Mouse (Mus musculus) thymus, postnatal 36 days (tissue): ENCODE measurements at regions not wholly inside any gene's neighbourhood (a gene's known extent, or its start where the extent isn't known, plus 50 kb on each side); places are given as distances from the start of the nearest gene placed in this dataset.

Source experiments
- DNase-seq, 2 experiments: peaks; one replicate each; pipeline ENCODE4 v3.0.0; 2022; ENCODE audit warnings: mixed read lengths in 2 of 2

DNA sequence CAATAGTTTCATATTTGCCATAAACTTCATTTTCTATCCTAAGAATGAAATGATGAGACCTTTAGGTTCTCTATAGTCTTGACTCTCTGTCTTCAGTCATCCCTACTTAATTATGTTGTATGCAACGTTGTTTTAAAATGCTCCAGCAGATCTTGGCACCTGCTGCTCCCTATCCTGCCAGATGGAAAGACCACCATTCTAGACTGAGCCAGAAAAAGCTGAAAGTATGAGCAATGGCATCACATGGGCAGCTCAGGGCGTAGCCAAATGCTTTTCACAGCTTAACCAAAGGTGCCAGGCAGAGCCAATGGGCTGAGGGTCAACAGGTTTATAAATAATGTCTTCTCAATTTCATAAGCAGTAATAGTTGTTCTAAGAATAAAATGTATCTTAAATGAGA, 190.2 kb upstream of the Cdh20 start:
- no peak for DNase-seq

DNA sequence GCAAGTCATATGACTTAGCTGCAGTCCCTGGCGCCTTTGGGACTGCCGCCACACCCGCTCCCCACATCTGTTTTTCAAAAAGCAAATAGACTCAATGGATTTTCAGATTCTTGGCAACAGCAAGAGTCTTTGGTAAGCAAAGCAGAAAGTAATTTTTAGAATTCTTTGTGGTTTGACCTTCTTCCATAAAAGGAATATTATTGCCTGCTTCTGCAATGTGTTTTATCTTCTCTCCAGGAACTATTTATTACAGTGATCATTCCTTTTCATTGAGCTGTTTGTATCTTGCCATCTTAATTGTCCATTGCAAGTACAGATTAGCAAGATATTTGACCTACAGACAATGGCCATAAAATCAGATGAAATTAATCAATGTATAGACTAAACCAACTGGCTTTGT, 184.2 kb upstream of the Cdh20 start:
- DNase-seq = no peak

DNA sequence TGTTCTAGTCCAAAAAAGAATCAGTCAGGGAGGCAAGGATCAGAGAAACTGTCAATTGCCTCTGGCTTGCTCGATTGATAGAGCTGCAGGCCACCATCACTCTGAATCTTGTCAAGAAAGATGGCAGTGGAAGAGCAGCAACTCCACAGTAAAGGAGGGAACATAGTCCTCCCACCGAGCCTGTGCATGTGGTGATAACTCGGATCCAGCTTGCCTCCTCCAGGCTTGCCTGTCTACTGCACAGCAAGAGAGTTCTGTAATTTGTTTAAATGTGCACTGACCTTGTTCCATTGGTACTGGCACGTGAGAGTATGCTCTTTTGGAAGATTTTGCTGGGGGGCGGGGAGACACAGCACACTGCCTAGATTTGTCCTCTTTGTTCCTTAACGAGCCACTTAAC, 181.3 kb upstream of the Cdh20 start:
- DNase-seq = peak in 1 of 2 experiments; percentile 1

DNA sequence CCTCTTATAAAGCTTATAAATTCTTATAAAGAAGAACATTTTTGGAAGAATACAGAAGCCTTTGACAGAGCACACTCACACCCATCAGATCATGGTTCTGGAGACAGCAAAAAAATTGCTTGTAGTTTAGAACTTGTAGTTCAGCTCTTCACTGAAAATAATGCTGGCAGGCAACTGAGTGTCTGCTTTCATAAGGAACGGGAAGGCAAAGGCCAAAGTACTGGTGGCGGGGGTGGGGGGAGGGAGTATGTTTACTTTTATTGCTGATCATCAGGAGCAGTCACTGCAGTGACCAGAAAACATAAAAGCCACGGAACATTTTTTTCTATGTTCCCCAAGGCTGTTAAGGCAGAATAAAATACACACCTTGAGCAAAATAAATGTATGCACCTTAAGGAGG, 163.0 kb upstream of the Cdh20 start:
- DNase-seq = no peak

DNA sequence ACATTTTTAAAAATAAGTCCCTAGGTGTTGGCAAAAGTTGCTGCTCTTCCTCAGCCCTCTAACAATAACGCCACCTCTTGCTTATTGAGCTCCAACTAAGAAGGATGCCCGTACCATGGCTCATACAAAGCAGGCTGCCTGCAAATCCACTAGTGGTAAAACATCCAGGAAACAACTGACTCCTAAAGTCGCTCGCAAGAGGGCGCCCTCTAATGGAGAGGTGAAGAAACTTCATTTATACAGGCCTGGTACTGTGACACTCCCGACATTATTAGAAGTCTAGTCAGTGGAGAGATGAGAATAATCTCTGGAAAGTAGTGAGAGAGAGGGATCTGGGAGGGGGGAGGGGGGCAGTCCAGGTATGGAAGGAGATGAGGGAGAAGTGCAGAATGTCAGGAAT, 158.9 kb upstream of the Cdh20 start:
- no peak for DNase-seq

DNA sequence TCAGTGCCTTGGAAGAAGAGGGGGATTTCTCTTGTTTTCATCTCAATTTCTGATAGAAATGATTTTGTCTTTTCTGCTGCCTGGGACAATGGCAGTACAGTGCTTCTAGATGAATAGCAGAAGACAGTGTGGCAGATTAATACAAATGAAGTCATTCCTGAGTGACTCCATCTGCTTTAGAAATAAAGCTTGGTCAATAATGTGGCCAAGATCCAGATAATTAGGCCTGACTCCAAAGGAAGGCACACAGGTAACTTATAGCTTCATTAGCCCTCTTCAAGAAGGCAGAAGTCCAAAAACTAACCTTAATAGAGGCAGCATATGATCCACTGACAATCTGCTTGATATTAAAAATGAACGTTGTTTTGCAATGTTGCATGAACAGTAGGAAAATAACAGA, 151.0 kb upstream of the Cdh20 start:
- DNase-seq = no peak

DNA sequence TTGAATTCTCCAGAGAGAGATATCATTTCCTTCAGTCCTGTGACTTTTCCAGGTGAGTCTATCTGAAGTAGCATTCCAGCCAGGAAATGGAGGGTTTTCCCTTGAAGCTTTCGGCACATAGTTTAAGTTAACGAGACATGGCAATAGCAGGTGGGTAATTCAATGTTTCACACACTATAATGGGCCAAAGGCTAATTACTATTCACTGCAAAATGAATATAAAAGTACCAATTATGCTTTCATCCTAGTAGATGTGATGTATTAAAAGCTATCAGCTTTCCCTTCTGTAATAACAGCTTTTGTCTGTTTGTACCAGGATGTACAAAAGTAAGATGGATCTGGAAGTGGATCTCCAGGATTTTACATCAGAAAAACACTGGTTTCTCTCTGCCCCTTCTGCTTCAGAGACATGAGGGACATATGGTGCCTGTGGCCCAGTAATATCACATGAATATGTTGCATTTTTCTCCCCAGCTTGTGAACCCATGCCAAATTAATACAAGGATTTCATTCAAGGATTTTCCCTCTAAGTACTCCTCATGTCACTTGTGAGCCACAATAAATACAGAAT, 148.4 kb upstream of the Cdh20 start:
- no peak for DNase-seq

DNA sequence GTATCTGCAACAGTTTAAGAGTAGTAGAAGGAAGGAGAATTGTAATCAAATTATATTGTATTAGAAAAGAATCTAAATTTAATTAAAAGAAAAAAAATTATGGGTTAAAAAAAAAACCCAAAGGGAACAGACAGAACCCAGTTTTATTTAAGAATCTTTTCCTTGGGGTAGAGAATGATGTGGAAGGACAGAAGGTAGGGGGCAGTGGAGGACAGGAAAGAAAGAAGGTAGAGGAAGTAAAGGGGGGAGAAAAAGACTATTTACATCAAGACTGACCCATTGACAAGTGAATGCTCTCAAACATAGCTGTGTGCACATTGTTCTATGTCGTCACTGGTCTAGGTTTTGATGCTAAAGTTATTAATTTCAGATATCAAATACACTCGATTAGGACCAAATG, 142.8 kb upstream of the Cdh20 start:
- no peak for DNase-seq

DNA sequence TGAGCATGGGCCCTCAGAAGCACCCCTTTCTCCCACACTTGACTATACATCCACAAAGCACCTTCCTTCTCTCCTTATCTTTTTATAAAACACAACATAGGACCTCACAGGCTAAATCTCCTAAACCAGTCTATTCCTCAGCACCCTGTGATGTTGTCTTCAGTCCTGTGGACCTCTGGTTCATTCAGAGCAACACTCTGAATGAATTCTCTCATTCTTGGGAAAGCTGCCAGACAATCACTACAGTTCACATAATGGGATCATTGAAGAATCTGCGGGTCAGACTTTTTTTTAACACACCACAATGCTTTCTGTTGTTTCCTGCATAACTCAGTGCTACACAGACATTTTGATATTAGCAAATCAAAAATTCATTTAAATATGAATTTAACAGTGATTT, 115.9 kb upstream of the Cdh20 start:
- DNase-seq = no peak
